ENCODE assay signal across 8 mouse cellular contexts in the genomic region with DNA sequence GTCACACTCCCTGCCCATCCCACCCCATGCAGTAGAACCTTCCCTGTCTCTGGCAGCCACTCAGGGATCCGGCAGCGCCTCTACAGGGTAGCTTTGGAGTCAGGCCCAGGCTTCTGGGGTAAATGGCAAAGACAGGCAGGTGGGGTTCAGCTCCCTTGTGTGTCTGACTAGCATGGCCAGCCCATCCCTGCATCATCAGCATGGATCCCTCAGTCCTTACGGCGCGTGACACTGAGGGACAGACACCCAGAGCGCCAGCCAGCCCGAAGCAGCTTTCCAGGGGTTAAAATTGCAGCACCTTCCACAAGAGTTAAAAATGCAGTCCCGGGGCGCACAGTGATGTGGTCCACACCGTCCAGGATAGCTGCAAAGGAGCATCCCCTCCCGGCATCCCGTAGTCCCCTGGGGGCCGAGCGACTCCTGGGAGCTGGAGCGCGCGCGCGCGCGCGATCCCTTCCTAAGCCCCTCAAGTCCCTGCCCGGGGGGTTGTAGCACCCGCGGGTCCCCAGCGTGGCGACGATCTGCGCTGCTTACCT. TPM values are rescaled to one million over a fixed set of nuclear protein-coding genes. Genes with fewer than 3 reads are reported as not detected.
DNase-seq lines count a peak whose midpoint lies in the region; ATAC-seq and TF ChIP-seq lines count a peak whose summit lies in the region.

No protein-coding gene starts in this region.

- peak overlapping the region; percentile 88 for H3K4me2 ChIP-seq in lung, embryonic 14.5 days
- peak overlapping the region; percentile 89 for H3K4me2 ChIP-seq in heart, embryonic 11.5 days
- H3K4me2 ChIP-seq in limb, embryonic 11.5 days (ENCODE audit: low read depth, severe bottlenecking), result peak overlapping the region; percentile 95

- no peaks in the 10 kb centered on the region for H3K36me3 ChIP-seq in lung, embryonic 14.5 days (ENCODE audit: insufficient read depth)
- H3K36me3 ChIP-seq in heart, embryonic 11.5 days (ENCODE audit: control insufficient read depth, insufficient read depth, low read length), result no peaks in the 10 kb centered on the region
- no peaks in the 10 kb centered on the region for H3K36me3 ChIP-seq in limb, embryonic 11.5 days (ENCODE audit: control insufficient read depth, insufficient read depth, low read length)

- peak overlapping the region; percentile 88 for H3K9ac ChIP-seq in lung, embryonic 14.5 days
- H3K9ac ChIP-seq in heart, embryonic 11.5 days (ENCODE audit: low read depth, low read length), result peak overlapping the region; percentile 75
- peak overlapping the region; percentile 79 for H3K9ac ChIP-seq in limb, embryonic 11.5 days (ENCODE audit: low read length)

- DNase-seq in lung, embryonic 14.5 days, result peak; percentile 56
- DNase-seq in lung, postnatal 36 days, result no peak
- peak; percentile 91 for DNase-seq in cerebellum, adult 9-10 months
- DNase-seq in limb, embryonic 11.5 days (ENCODE audit: low spot score), result peak; percentile 48
- peak; percentile 45 for DNase-seq in neural tube, embryonic 10.5 days (ENCODE audit: extremely low spot score, low spot score)
- no peak for DNase-seq in B cell, adult 2 months
- DNase-seq in adrenal gland, adult 2 months, result no peak

- peaks cover 24% of the 10 kb centered on the region for H3K4me1 ChIP-seq in lung, embryonic 14.5 days (ENCODE audit: insufficient read depth)
- peaks cover 16% of the 10 kb centered on the region for H3K4me1 ChIP-seq in heart, embryonic 11.5 days (ENCODE audit: control insufficient read depth, insufficient read depth, low read length)
- H3K4me1 ChIP-seq in limb, embryonic 11.5 days (ENCODE audit: control insufficient read depth, insufficient read depth, low read length), result peaks cover 14% of the 10 kb centered on the region

- H3K27ac ChIP-seq in lung, embryonic 14.5 days (ENCODE audit: low read depth), result peak overlapping the region; percentile 96
- H3K27ac ChIP-seq in heart, embryonic 11.5 days (ENCODE audit: low read depth, low read length), result no peak overlapping the region
- no peak overlapping the region for H3K27ac ChIP-seq in limb, embryonic 11.5 days (replicated peaks; ENCODE audit: low read depth, low read length)

- no peaks in the 10 kb centered on the region for H3K27me3 ChIP-seq in lung, embryonic 14.5 days (ENCODE audit: insufficient read depth, low read length)
- H3K27me3 ChIP-seq in heart, embryonic 11.5 days (ENCODE audit: control insufficient read depth, insufficient read depth, low read length), result peaks cover 21% of the 10 kb centered on the region
- H3K27me3 ChIP-seq in limb, embryonic 11.5 days (ENCODE audit: control insufficient read depth, insufficient read depth, low read length), result peaks cover 9% of the 10 kb centered on the region; the same call in 1 of the 2 replicates

- TF ChIP-seq CTCF in lung, embryonic 14.5 days (IDR thresholded peaks at IDR 0.05; ENCODE audit: low read depth), result peak; percentile 24

- 2% methylated on average over 29 of the region's 29 CpGs for WGBS in lung, embryonic 14.5 days
- 1% methylated on average over 29 of the region's 29 CpGs for WGBS in heart, embryonic 11.5 days (ENCODE audit: insufficient replicate concordance)
- 3% methylated on average over 29 of the region's 29 CpGs for WGBS in limb, embryonic 11.5 days

- H3K4me3 ChIP-seq in lung, embryonic 14.5 days (ENCODE audit: low read depth, low read length), result peak overlapping the region; percentile 72
- H3K4me3 ChIP-seq in heart, embryonic 11.5 days (ENCODE audit: low read depth, low read length), result peak overlapping the region; percentile 52
- peak overlapping the region; percentile 66 for H3K4me3 ChIP-seq in limb, embryonic 11.5 days (ENCODE audit: low read depth, low read length)

- ATAC-seq in lung, embryonic 14.5 days (ENCODE audit: insufficient read depth), result peak; percentile 16; the same call in 1 of the 2 replicates
- ATAC-seq in heart, embryonic 11.5 days (replicated peaks; ENCODE audit: insufficient number of reproducible peaks, low FRiP score, low TSS enrichment), result peak; percentile 24; the same call in 1 of the 2 replicates
- no peak for ATAC-seq in limb, embryonic 11.5 days (ENCODE audit: insufficient number of reproducible peaks, low FRiP score, low TSS enrichment, low read depth)

- H3K9me3 ChIP-seq in lung, embryonic 14.5 days (ENCODE audit: low read depth, low read length), result no peaks in the 10 kb centered on the region
- H3K9me3 ChIP-seq in heart, embryonic 11.5 days (replicated peaks; ENCODE audit: control insufficient read depth, low read length), result no peaks in the 10 kb centered on the region
- H3K9me3 ChIP-seq in limb, embryonic 11.5 days (ENCODE audit: control insufficient read depth, low read length), result no peaks in the 10 kb centered on the region

RNA-seq across cellular contexts. Expression of a gene that starts 0.7 kb away (rescaled TPM):
- polyA plus RNA-seq in lung, embryonic 14.5 days (2014; fragmentation: Nextera tagmentation; extraction: Ambion mirVana), result 22.2 and 26.2 TPM in 2 replicates
- polyA plus RNA-seq in heart, embryonic 11.5 days (2014; fragmentation: Nextera tagmentation; extraction: Ambion mirVana), result 3.7 TPM in 2 replicates
- 5.6 and 7.1 TPM in 2 replicates for polyA plus RNA-seq in limb, embryonic 11.5 days (2014; fragmentation: Nextera tagmentation; extraction: Ambion mirVana)
- 10 to 100 TPM; 13.1 to 15.3 TPM for total RNA-seq in adrenal gland, adult 2 months (2021)
- 14.3 and 15.5 TPM in 2 replicates for polyA plus RNA-seq in adrenal gland, adult 2 months (2012; rRNA removed)

Comparison
In these comparisons a context has a peak if more than half of its experiments do, and no peak if none do; other contexts are left out.
1. DNase-seq: peak in lung, embryonic 14.5 days (single experiment), cerebellum, adult 9-10 months (single experiment), limb, embryonic 11.5 days (single experiment) and neural tube, embryonic 10.5 days (single experiment); none in lung, postnatal 36 days (single experiment), B cell, adult 2 months (0 of 2) and adrenal gland, adult 2 months (single experiment).
2. Peak in every context shown above with its lines, with median percentiles within 50 percentile points of each other: H3K4me2 ChIP-seq, H3K4me3 ChIP-seq and H3K9ac ChIP-seq.